21 mouse cellular contexts compared by ENCODE assay signal in genomic region chr11:36013179-36013578, GRCm38 (mm10). TPM values are rescaled to one million over a fixed set of nuclear protein-coding genes. Genes with fewer than 3 reads are reported as not detected.
A peak's percentile ranks its signal among the peaks of the same experiment; 100 is the strongest.
DNase-seq lines count a peak whose midpoint lies in the region; ATAC-seq lines count a peak whose summit lies in the region.
"Had no signal": no experiment of that assay in that cellular context is flagged by ENCODE, and none has a peak within 500 bp of the region (broad histone marks: within the 10 kb centered on the region; RNA-seq: fewer than 3 reads in every experiment).

No protein-coding gene starts in this region.

- H3K27ac ChIP-seq in midbrain, embryonic 11.5 days (ENCODE audit: low read depth, low read length) = no peak overlapping the region
- H3K27ac ChIP-seq in midbrain, embryonic 10.5 days (replicated peaks) = no peak overlapping the region
- no peak overlapping the region for H3K27ac ChIP-seq in hindbrain, embryonic 13.5 days
- H3K27ac ChIP-seq: embryonic facial prominence, embryonic 13.5 days; embryonic facial prominence, embryonic 15.5 days; forebrain, embryonic 10.5 days; forebrain, embryonic 12.5 days had no signal

- H3K36me3 ChIP-seq in midbrain, embryonic 11.5 days (ENCODE audit: control insufficient read depth, insufficient read depth, low read length) = peaks cover under 1% of the 10 kb centered on the region
- peaks cover 5% of the 10 kb centered on the region for H3K36me3 ChIP-seq in midbrain, embryonic 10.5 days
- H3K36me3 ChIP-seq in hindbrain, embryonic 13.5 days = peaks cover 17% of the 10 kb centered on the region
- H3K36me3 ChIP-seq: embryonic facial prominence, embryonic 13.5 days; embryonic facial prominence, embryonic 15.5 days; forebrain, embryonic 10.5 days had no signal

- H3K27me3 ChIP-seq in midbrain, embryonic 11.5 days (ENCODE audit: control insufficient read depth, insufficient read depth, low read length) = no peaks in the 10 kb centered on the region
- H3K27me3 ChIP-seq in midbrain, embryonic 10.5 days (ENCODE audit: low read depth, poor library complexity, severe bottlenecking) = no peaks in the 10 kb centered on the region
- H3K27me3 ChIP-seq in hindbrain, embryonic 13.5 days = no peaks in the 10 kb centered on the region
- H3K27me3 ChIP-seq: embryonic facial prominence, embryonic 13.5 days; embryonic facial prominence, embryonic 15.5 days; forebrain, embryonic 12.5 days had no signal

- H3K4me1 ChIP-seq in midbrain, embryonic 11.5 days (ENCODE audit: control insufficient read depth, insufficient read depth, low read length) = no peaks in the 10 kb centered on the region
- no peaks in the 10 kb centered on the region for H3K4me1 ChIP-seq in midbrain, embryonic 10.5 days
- H3K4me1 ChIP-seq in hindbrain, embryonic 13.5 days (replicated peaks) = peaks cover 15% of the 10 kb centered on the region
- H3K4me1 ChIP-seq: embryonic facial prominence, embryonic 15.5 days had no signal

- H3K9ac ChIP-seq in midbrain, embryonic 11.5 days (ENCODE audit: low read length) = no peak overlapping the region
- H3K9ac ChIP-seq in hindbrain, embryonic 13.5 days = no peak overlapping the region
- H3K9ac ChIP-seq: embryonic facial prominence, embryonic 13.5 days; embryonic facial prominence, embryonic 15.5 days; forebrain, embryonic 12.5 days had no signal

- no peaks in the 10 kb centered on the region for H3K9me3 ChIP-seq in midbrain, embryonic 11.5 days (ENCODE audit: control insufficient read depth, low read length)
- no peaks in the 10 kb centered on the region for H3K9me3 ChIP-seq in midbrain, embryonic 10.5 days (replicated peaks)
- H3K9me3 ChIP-seq in hindbrain, embryonic 13.5 days = no peaks in the 10 kb centered on the region
- H3K9me3 ChIP-seq: embryonic facial prominence, embryonic 13.5 days; embryonic facial prominence, embryonic 15.5 days; forebrain, embryonic 10.5 days; forebrain, embryonic 12.5 days had no signal

- 84% methylated on average over 4 of the region's 4 CpGs for WGBS in midbrain, embryonic 11.5 days
- WGBS in midbrain, embryonic 10.5 days = 85% methylated on average over 4 of the region's 4 CpGs
- WGBS in hindbrain, embryonic 13.5 days = 88% methylated on average over 4 of the region's 4 CpGs

- H3K4me3 ChIP-seq in midbrain, embryonic 11.5 days (ENCODE audit: low read depth, low read length) = no peak overlapping the region
- no peak overlapping the region for H3K4me3 ChIP-seq in midbrain, embryonic 10.5 days
- H3K4me3 ChIP-seq in hindbrain, embryonic 13.5 days = no peak overlapping the region
- H3K4me3 ChIP-seq: embryonic facial prominence, embryonic 13.5 days; embryonic facial prominence, embryonic 15.5 days; erythroblast, embryonic 14.5 days; forebrain, embryonic 10.5 days; forebrain, embryonic 12.5 days had no signal

- ATAC-seq in midbrain, embryonic 11.5 days (ENCODE audit: low FRiP score) = no peak
- ATAC-seq in hindbrain, embryonic 13.5 days (ENCODE audit: low FRiP score) = no peak
- ATAC-seq: activated CD4-positive, CD25-positive, alpha-beta regulatory T cell, adult 4 months; forebrain, embryonic 14.5 days; forebrain, embryonic 16.5 days had no signal

- H3K4me2 ChIP-seq in midbrain, embryonic 11.5 days = no peak overlapping the region
- H3K4me2 ChIP-seq in hindbrain, embryonic 13.5 days = no peak overlapping the region
- H3K4me2 ChIP-seq: embryonic facial prominence, embryonic 13.5 days; embryonic facial prominence, embryonic 15.5 days; forebrain, embryonic 12.5 days had no signal

- DNase-seq in midbrain, embryonic 11.5 days (ENCODE audit: low spot score, missing footprints) = peak; percentile 60
- no peak for DNase-seq in midbrain, embryonic 10.5 days (ENCODE audit: low spot score)
- peak; percentile 36 for DNase-seq in NIH3T3 (ENCODE audit: low read depth)
- DNase-seq in thymus, adult 18-20 months = no peak
- DNase-seq: adrenal gland, adult 8-10 months; adrenal gland, postnatal 14 days; adrenal gland, postnatal 36 days; cerebellum, adult 11-12 months; cerebellum, adult 2 months; cerebellum, adult 9-10 months; cerebellum, postnatal 10 days; cerebellum, postnatal 25 days had no signal

RNA-seq across cellular contexts. Expression of gene Wwc1, which starts 32.9 kb away (rescaled TPM):
- 6.4 and 8.5 TPM in 2 replicates for polyA plus RNA-seq in midbrain, embryonic 11.5 days (2014; fragmentation: Nextera tagmentation; extraction: Ambion mirVana)
- 5.0 and 5.3 TPM in 2 replicates for polyA plus RNA-seq in midbrain, embryonic 10.5 days (2016; fragmentation: Nextera tagmentation; extraction: Ambion mirVana)
- polyA plus RNA-seq in hindbrain, embryonic 13.5 days (2015; fragmentation: Nextera tagmentation; extraction: Ambion mirVana) = 6.7 and 7.1 TPM in 2 replicates
- polyA plus RNA-seq: activated CD4-positive, CD25-positive, alpha-beta regulatory T cell, adult 4 months had no signal

Comparison
In these comparisons a context has a peak if more than half of its experiments do, and no peak if none do; other contexts are left out.
1. DNase-seq: peak in midbrain, embryonic 11.5 days (single experiment) and NIH3T3 (single experiment); none in midbrain, embryonic 10.5 days (single experiment) and thymus, adult 18-20 months (0 of 2).